Mouse (Mus musculus) retina, embryonic 14.5 days (tissue): ENCODE results near the gene Cenpu.
"Not testable (repeated sequence)": the region's sequence is repeated elsewhere in the genome, so short reads cannot be mapped to it uniquely, and the experiment has no call there.

Experiments used
- DNase-seq: peaks from one replicate; pipeline ENCODE4 v3.0.0-alpha.2; 2015; ENCODE audit warnings: low spot score

Cenpu gene

GRCm38 (mm10) chr8:46550058-46550457 is 1.8 kb upstream of the Cenpu start:
- no peak for DNase-seq

DNA sequence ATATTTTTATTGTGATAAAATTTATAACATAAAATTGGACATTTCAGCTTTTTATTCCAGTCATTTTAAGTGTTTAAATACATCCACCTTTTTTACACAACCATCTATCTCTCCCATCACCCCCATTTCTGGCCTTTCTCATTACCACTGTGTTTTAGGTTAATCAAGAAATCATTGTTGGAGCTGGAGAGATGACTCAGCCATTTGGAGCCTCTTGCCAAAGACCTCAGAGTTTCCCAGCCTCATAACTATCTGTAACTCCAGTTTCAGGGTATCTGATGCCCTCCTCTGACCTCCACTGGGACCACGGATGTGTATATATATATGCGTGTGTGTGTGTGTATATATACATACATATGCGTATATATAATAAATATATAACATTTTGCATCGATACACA is 799 bp upstream of the Cenpu start:
- peak; percentile 9 for DNase-seq

GRCm38 (mm10) chr8:46552441-46552765 is 575 bp downstream of the Cenpu start:
- peak; percentile 7 for DNase-seq

DNA sequence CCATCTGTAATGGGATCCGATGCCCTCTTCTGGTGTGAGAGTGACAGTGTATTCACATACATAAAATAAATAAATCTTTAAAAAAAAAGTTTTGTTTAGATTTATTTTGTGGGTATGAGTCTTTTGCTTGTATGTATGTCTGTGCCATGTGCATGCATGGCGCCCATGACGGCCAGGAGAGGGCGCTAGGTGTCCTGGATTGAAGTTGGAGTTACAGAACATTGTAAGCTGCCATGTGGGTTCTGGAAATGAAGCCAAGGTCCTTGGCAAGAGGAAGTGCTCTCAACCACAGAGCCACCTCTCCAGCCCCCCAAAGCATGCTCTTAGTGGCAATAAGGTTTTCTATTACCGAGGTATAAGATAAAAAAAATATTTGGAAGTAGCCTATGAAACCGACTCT is 7.6 kb downstream of the Cenpu start:
- peak; percentile 21 for DNase-seq

DNA sequence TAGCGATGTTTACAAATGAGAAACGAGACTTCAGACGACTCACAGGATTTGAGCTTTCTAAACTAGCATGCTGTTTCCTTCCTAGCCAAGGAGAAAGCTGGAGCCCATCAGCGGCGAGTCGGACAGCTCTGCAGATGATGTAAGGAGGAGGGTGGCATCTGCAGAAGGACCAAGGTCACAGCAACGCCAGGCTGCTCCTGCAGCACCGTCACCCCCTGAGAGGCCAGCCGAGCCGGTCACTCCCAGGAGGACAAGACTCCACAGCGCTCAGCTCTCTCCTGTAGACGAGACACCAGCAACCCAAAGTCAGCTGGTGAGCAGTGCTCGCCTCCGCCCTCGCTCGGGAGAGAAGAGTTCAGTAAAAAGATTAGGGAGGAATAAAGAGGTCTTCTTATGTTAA is 10.5 kb downstream of the Cenpu start:
- DNase-seq = no peak

DNA sequence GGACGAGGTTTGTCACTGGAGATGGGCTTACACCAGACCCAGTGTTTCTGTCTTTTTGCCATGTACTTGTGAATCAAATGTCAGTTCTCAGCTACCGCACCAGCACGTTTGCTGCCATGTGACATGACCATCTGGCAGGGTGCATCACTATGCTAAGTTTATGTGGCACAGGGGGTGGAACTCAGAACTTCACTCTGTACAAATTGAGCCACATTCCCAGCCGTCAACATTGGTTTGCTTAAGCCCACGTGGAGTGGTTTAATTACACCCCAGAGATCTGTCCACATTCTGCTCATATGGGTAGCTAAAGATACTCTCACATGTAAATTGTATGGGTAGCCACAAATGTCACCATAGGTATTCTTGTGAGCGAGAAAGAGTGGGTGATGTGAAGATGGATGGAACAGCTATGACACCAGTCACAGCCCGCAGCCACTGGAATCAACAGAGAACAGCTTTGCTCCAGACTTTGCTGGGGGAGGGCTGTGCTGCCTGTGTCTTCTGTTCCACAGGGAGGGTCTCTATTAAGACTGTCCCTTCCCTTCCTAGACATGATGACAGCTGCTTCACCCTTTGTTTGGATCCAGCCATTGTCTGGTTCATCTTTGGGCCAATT is 15.2 kb downstream of the Cenpu start:
- DNase-seq = peak; percentile 29

GRCm38 (mm10) chr8:46567946-46568345 is 16.1 kb downstream of the Cenpu start:
- no peak for DNase-seq

GRCm38 (mm10) chr8:46568942-46569341 is 17.1 kb downstream of the Cenpu start:
- DNase-seq = peak; percentile 36

DNA sequence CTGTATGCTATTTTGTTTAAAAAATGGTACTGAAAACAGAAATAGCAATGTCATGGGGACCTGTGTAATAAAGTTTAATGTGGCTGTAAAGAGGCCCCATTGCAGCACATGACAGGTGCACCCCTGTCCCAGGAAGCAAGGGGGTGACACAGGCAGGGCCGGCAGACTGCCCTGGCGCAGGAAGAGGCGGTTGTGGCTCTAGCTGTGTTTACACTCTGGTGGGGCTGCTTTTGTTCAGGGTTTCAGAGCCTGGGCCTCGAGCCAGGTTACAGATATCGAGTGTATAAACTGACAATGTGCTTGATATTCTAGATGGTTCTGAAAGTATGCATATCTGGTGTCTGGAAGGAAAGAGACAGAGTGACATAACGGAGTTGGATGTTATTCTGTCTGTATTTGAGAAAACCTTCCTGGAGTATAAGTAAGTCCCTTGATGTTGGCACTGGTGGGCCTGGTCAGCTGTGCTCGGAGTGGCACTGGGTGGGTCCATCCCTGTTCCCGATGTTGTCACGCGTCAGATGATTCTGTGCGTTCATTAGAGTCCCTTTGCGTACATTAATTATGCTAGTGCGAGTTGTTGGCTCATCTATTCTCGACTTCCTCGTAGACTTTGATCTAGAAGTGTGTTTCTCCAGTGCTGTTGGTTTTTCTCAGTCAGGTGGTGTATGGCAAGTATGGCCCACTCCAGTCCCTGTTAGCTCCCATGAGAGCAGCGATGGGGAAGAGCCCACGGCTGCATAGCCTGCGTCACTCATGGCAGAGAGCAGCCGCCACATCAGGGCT is 18.0 kb downstream of the Cenpu start:
- no peak for DNase-seq

DNA sequence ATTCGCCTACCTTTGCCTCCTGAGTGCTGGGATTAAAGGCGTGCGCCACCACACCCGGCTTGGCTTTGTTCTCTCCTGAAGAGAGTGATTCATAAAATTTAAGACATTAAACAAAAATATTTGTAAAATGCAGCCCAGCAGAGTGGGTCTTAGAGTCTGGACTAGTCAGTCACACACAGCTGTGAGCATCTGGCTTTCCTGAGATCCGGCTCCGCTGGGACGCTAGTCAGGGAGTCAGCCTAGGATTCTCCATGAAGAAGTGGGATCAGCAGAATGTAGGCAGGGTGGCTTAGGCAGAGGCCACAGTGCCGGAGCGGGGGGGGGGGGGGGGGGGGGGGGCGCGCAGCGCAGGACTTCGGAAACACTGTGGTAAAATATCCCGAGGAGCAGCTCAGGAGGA is 18.8 kb downstream of the Cenpu start:
- DNase-seq = no peak

- no peak for DNase-seq
Measured at GRCm38 (mm10) chr8:46573446-46573845, 21.6 kb downstream of the Cenpu start.

DNA sequence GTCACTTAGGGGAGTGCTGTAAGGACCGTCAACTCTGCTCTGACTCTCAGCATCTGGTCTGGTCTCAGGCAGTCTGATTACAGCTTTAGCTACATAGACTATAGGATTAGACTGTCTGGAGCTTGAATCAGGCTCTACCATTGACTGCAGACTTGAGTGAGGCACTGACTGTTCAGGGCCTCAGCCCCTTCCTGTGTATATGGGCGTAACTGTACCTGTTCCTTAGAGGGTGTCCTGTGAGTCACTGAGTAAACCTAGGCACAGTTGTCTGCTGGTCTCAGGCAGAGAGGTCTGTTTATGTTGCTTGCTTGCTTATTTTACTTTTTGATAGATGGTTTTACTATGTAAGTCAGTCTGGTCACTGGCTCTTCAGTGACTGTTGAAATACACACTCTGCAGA is 22.1 kb downstream of the Cenpu start:
- DNase-seq = no peak

DNA sequence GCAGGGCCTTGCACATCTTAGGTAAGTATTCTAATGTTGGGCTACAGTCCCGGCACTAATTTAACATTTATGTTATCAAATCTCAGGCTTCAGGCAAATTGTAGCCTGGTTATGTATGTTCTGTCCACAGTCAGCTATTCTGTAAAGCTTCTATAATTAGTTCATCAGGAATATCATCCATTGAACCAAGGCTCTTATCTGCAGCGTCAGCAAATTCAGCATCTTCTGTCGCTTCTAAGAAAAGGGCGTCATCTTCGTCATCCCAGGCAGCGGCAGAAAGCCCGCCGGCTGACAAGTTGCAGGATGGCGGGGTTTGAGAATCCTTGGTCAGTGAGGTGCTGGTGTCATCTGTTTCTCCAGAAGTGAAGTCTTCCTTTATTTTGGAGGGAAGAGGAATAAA is 27.0 kb downstream of the Cenpu start:
- DNase-seq = no peak

- DNase-seq = not testable (repeated sequence)
Measured at GRCm38 (mm10) chr8:46584328-46584727, 32.5 kb downstream of the Cenpu start.

DNA sequence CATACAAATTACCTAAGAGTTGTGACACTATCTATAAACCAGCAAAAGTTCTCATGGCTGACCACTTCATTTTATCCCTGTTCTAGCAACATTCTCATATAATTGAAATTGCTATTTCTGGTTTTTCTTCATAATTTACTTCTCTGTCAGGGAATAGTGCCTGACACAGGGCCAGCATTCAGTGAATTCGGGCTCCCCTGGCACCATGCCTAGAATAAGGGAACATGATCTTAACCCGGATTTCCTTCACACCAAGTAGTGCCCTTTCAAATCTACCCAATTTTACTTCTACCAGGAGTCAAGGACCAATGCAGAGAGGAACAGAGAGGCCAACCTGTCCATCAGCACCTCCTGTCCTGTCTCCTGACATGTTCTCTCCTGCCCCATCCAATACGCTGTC is 33.7 kb downstream of the Cenpu start:
- DNase-seq = no peak

- DNase-seq = no peak
Measured at GRCm38 (mm10) chr8:46587911-46588310, 36.1 kb downstream of the Cenpu start.

- no peak for DNase-seq
Measured at GRCm38 (mm10) chr8:46588663-46589062, 36.8 kb downstream of the Cenpu start.

GRCm38 (mm10) chr8:46593067-46593466 is 41.2 kb downstream of the Cenpu start:
- no peak for DNase-seq

GRCm38 (mm10) chr8:46593772-46594171 is 41.9 kb downstream of the Cenpu start:
- DNase-seq = no peak

GRCm38 (mm10) chr8:46595593-46595992 is 43.8 kb downstream of the Cenpu start:
- no peak for DNase-seq

DNA sequence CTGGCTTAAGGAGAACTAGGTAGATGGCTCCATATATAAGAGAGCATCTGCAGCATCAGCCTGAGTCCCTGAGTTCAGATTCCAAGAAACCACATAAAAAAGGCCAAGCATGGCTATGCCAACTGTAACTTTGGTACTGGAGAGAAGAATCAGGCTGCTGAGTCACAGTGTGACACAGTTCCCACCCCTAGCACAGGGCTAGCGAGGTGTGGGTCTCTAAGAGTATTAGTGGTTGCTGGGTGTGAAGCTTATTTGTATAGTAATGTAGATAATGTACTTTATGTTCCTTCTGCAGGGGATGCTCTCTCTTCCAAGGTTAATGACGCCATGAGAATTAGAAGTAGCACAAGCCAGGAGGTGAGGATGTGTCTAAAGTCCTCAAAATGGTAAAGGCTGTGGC is 44.7 kb downstream of the Cenpu start:
- DNase-seq = no peak

DNA sequence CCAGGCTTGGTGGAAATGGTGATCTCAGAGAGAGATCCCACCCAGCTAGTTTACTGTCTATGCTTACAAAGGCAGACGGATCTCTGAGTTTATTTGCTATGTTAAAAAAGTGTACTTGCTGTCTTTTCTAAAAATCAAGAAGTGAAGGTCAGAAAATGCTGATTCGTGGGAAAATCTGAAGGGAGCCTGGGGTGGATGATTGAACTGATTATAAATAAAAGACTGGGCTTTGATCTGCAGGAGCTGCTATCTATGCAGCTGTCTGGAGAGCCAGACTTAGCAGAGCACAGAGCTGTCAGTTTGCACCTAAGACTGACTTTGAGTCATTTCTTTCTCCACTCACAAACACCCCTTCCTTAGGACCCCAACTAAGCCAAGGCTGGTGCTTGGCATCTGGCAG is 45.6 kb downstream of the Cenpu start:
- DNase-seq = no peak

DNA sequence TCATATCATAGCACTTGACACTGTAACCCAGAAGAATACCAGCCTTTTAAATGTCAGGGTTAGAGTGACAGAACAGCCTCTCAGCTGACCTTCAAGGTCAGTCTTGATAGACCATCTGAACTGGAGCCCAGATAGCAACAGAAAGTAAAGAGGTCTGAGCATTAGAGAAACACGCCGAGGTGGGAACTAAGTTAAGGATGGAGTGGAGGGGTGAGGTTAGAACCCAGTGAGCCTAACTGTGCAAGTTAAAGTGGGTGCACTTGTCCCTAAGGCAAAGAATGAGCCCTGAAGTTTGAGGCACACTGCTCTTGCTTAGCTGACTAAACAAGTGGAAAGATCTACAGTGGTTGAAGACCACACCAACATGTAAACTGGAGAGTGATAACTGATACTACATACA is 46.3 kb downstream of the Cenpu start:
- DNase-seq = no peak

DNA sequence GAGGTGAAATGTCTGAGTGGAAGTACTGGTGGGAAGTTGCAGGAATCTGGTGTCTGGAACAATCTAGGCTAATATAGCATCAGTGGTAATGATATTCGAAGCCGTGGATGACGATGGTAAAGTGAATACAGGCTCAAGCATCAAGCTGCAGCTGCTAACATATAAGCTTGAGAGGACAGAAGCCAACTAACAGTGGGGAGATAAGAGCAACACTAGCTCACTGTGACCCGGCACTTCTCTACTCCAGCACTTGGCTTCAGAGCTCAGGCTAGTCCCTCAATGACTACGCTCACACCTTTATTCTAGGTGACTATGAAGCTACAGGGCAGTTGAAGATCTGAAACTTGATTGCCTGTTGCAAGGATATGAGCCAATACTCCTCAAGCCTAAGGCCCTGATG is 46.9 kb downstream of the Cenpu start:
- DNase-seq = no peak
